Mouse (Mus musculus): ENCODE results near the gene Kat6b.

DNA sequence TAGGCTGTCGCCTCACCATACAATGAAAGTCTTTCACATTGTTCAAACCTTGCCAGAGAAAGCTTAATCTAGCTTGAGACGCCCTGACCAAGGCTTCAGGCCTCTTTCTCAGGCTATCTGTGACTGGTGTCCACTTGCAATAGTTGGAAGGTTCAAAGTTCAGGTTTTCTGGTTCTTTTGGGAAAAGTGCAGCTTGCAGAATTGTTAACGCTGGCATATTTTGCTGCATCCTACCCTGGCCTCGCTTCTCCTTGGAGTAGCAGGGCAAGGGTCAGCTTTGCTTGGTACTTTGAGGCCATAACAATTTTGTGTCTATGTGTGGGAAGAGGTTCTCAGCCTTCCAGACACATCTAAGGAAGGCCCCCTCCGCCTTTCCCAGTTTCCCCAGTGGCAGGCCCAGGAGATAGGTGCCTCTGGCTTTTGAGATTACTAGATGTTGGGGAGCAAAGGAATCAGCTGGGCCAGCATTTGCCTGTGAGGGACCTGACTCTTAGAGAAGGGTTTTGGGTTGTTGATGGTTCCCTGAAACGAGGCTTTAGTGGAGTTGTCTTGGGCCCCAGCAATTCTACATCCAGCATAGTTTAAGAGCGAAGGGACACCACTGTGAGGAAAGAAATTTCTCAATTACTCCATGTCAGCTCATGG, 215.1 kb downstream of the Kat6b start:
- TF ChIP-seq ZKSCAN1 (IDR thresholded peaks at IDR 0.05; ENCODE audit: borderline replicate concordance, low read depth, low read length) (no peak), CTCF (conservative IDR thresholded peaks at IDR 0.05 in 1 of 2, IDR thresholded peaks at IDR 0.05 in 1 of 2; ENCODE audit: low read depth in 2 of 2, low read length in 2 of 2) (no peak), UBTF (IDR thresholded peaks at IDR 0.05; ENCODE audit: low read depth, low read length) (no peak), ZMIZ1 (IDR thresholded peaks at IDR 0.05; ENCODE audit: low read depth, low read length) (no peak), JUN (IDR thresholded peaks at IDR 0.05; ENCODE audit: insufficient read depth, low read depth, low read length) (no peak)

All from CH12.LX (cell line).